ENCODE assay signal across 29 mouse cellular contexts in the genomic region with DNA sequence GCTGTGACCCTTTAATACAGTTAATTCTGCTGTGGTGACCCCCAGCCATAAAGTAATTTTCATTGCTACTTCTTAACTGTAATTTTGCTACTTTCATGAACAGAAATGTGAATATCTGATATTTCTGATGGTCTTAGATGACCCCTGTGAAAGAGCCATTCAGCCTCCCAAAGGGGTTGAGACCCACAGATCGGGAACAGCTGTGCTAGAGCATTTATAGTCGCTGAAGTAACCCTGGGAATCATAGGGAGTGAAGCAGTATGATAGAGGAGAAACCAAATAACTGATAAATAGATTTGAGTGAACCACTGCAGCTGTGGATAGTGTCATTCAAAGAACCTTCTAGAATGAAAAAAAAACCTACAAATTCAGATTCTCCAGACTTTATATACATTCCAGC.
DNase-seq lines count a peak whose midpoint lies in the region; ATAC-seq and TF ChIP-seq lines count a peak whose summit lies in the region.
"Had no signal": no experiment of that assay in that cellular context is flagged by ENCODE, and none has a peak within 500 bp of the region (broad histone marks: within the 10 kb centered on the region; RNA-seq: fewer than 3 reads in every experiment).

No protein-coding gene starts in this region.

- H3K4me3 ChIP-seq in gastrocnemius, adult 2 months, result no peak overlapping the region
- no peak overlapping the region for H3K4me3 ChIP-seq in lung, embryonic 14.5 days (ENCODE audit: low read depth, low read length)
- no peak overlapping the region for H3K4me3 ChIP-seq in stomach, embryonic 15.5 days (replicated peaks)
- H3K4me3 ChIP-seq in midbrain, embryonic 14.5 days (replicated peaks; ENCODE audit: low read depth, low read length), result no peak overlapping the region
- H3K4me3 ChIP-seq: embryonic facial prominence, embryonic 10.5 days; embryonic facial prominence, embryonic 13.5 days; erythroblast, embryonic 14.5 days; forebrain, embryonic 12.5 days; forebrain, embryonic 15.5 days; heart, embryonic 12.5 days; heart, embryonic 15.5 days had no signal

- no peaks in the 10 kb centered on the region for H3K9me3 ChIP-seq in lung, embryonic 14.5 days (ENCODE audit: low read depth, low read length)
- H3K9me3 ChIP-seq in stomach, embryonic 15.5 days, result no peaks in the 10 kb centered on the region
- H3K9me3 ChIP-seq in midbrain, embryonic 14.5 days (ENCODE audit: control insufficient read depth, low read length), result no peaks in the 10 kb centered on the region
- H3K9me3 ChIP-seq: embryonic facial prominence, embryonic 10.5 days; embryonic facial prominence, embryonic 13.5 days; forebrain, embryonic 12.5 days; forebrain, embryonic 15.5 days; heart, embryonic 12.5 days; heart, embryonic 15.5 days had no signal

- no peak for DNase-seq in gastrocnemius, adult 2 months
- DNase-seq in gastrocnemius, adult 18-20 months (ENCODE audit: low spot score), result no peak
- peak; percentile 27 to 35 for DNase-seq in heart, postnatal 10 days
- no peak for DNase-seq in heart, postnatal 25 days (ENCODE audit: low spot score)
- no peak for DNase-seq in lung, embryonic 14.5 days
- no peak for DNase-seq in lung, postnatal 10 days
- no peak for DNase-seq in midbrain, embryonic 14.5 days
- DNase-seq: adrenal gland, adult 8-10 months; adrenal gland, postnatal 25 days; cerebellum, adult 11-12 months; cerebellum, adult 8-10 months; cerebellum, postnatal 10 days; cerebellum, postnatal 36 days; embryo, embryonic 11 days; gastrocnemius, postnatal 14 days; heart, adult 18-20 months; heart, postnatal 14 days had no signal

- H3K9ac ChIP-seq in lung, embryonic 14.5 days, result no peak overlapping the region
- H3K9ac ChIP-seq in stomach, embryonic 15.5 days, result no peak overlapping the region
- H3K9ac ChIP-seq in midbrain, embryonic 14.5 days (replicated peaks; ENCODE audit: low read length), result no peak overlapping the region
- H3K9ac ChIP-seq: embryonic facial prominence, embryonic 13.5 days; forebrain, embryonic 12.5 days; forebrain, embryonic 15.5 days; heart, embryonic 12.5 days; heart, embryonic 15.5 days; hindbrain, embryonic 14.5 days had no signal

- peaks cover 19% of the 10 kb centered on the region; the same call in 1 of the 2 replicates for H3K4me1 ChIP-seq in lung, embryonic 14.5 days (ENCODE audit: insufficient read depth)
- H3K4me1 ChIP-seq in stomach, embryonic 15.5 days, result peaks cover 6% of the 10 kb centered on the region
- peaks cover 8% of the 10 kb centered on the region; the same call in 1 of the 2 replicates for H3K4me1 ChIP-seq in midbrain, embryonic 14.5 days (ENCODE audit: control insufficient read depth, insufficient read depth, low read length)

- ATAC-seq in lung, embryonic 14.5 days (ENCODE audit: insufficient read depth), result no peak
- ATAC-seq in stomach, embryonic 15.5 days (ENCODE audit: insufficient read depth, low FRiP score, low read depth), result no peak
- ATAC-seq in midbrain, embryonic 14.5 days (ENCODE audit: low FRiP score, low TSS enrichment), result no peak
- ATAC-seq: activated CD4-positive, CD25-positive, alpha-beta regulatory T cell, adult 4 months; forebrain, embryonic 15.5 days; inflammation-experienced regulatory T-cells, adult 6 months had no signal

- H3K27me3 ChIP-seq in lung, embryonic 14.5 days (ENCODE audit: insufficient read depth, low read length), result no peaks in the 10 kb centered on the region
- no peaks in the 10 kb centered on the region for H3K27me3 ChIP-seq in stomach, embryonic 15.5 days (replicated peaks)
- no peaks in the 10 kb centered on the region for H3K27me3 ChIP-seq in midbrain, embryonic 14.5 days (ENCODE audit: control insufficient read depth, insufficient read depth, low read length)
- H3K27me3 ChIP-seq: embryonic facial prominence, embryonic 13.5 days; forebrain, embryonic 12.5 days; forebrain, embryonic 15.5 days; heart, embryonic 12.5 days; heart, embryonic 15.5 days had no signal

- TF ChIP-seq CTCF in gastrocnemius, adult 2 months (IDR thresholded peaks at IDR 0.05), result no peak
- no peak for TF ChIP-seq CTCF in lung, embryonic 14.5 days (IDR thresholded peaks at IDR 0.05; ENCODE audit: low read depth)

- H3K4me2 ChIP-seq in lung, embryonic 14.5 days, result 0 out of 2 replicates have a peak overlapping the region, but pooled peaks have one; percentile 23
- no peak overlapping the region for H3K4me2 ChIP-seq in stomach, embryonic 15.5 days
- no peak overlapping the region for H3K4me2 ChIP-seq in midbrain, embryonic 14.5 days (ENCODE audit: low read length)
- H3K4me2 ChIP-seq: embryonic facial prominence, embryonic 13.5 days; forebrain, embryonic 12.5 days; forebrain, embryonic 15.5 days; heart, embryonic 12.5 days; heart, embryonic 15.5 days; hindbrain, embryonic 14.5 days had no signal

- peak overlapping the region; percentile 53 for H3K27ac ChIP-seq in gastrocnemius, adult 2 months
- no peak overlapping the region for H3K27ac ChIP-seq in lung, embryonic 14.5 days (ENCODE audit: low read depth)
- peak overlapping the region; percentile 60; the same call in 1 of the 2 replicates for H3K27ac ChIP-seq in stomach, embryonic 15.5 days
- no peak overlapping the region for H3K27ac ChIP-seq in midbrain, embryonic 14.5 days (replicated peaks; ENCODE audit: low read depth, low read length)
- H3K27ac ChIP-seq: embryonic facial prominence, embryonic 10.5 days; embryonic facial prominence, embryonic 13.5 days; forebrain, embryonic 12.5 days; forebrain, embryonic 15.5 days; hindbrain, postnatal 0 days had no signal

- WGBS in lung, embryonic 14.5 days, result 9% methylated on average over 2 of the region's 2 CpGs
- WGBS in stomach, embryonic 15.5 days, result 10% methylated on average over 2 of the region's 2 CpGs
- WGBS in midbrain, embryonic 14.5 days, result 54% methylated on average over 2 of the region's 2 CpGs

- H3K36me3 ChIP-seq in lung, embryonic 14.5 days (ENCODE audit: insufficient read depth), result no peaks in the 10 kb centered on the region
- H3K36me3 ChIP-seq in stomach, embryonic 15.5 days, result no peaks in the 10 kb centered on the region
- H3K36me3 ChIP-seq in midbrain, embryonic 14.5 days (ENCODE audit: control insufficient read depth, insufficient read depth, low read length), result no peaks in the 10 kb centered on the region
- H3K36me3 ChIP-seq: embryonic facial prominence, embryonic 10.5 days; embryonic facial prominence, embryonic 13.5 days; forebrain, embryonic 12.5 days; forebrain, embryonic 15.5 days; heart, embryonic 12.5 days; heart, embryonic 15.5 days had no signal

- intact Hi-C loops in gastrocnemius, adult 2 months (cut with DNase I), result no loop called here
- intact Hi-C loops in heart, postnatal 10 days (cut with DNase I), result loop anchor here (5.0 kb wide), 1 partner anchor 61 kb away; no protein-coding TSS in a partner anchor
- intact Hi-C loops in heart, postnatal 25 days (cut with DNase I), result no loop called here

Comparison
In these comparisons a context has a peak if more than half of its experiments do, and no peak if none do; other contexts are left out.
1. DNase-seq: peak in heart, postnatal 10 days (2 of 2); none in gastrocnemius, adult 2 months (single experiment), gastrocnemius, adult 18-20 months (single experiment), heart, postnatal 25 days (single experiment), lung, embryonic 14.5 days (single experiment), lung, postnatal 10 days (single experiment) and midbrain, embryonic 14.5 days (single experiment).
2. H3K27ac ChIP-seq: peak in gastrocnemius, adult 2 months (single experiment) and stomach, embryonic 15.5 days (single experiment); none in lung, embryonic 14.5 days (single experiment) and midbrain, embryonic 14.5 days (single experiment).